Mouse (Mus musculus) WW6 (cell line): ENCODE measurements around the gene Pomgnt2.

Source experiments
- DNase-seq: peaks from one replicate; pipeline ENCODE4 v3.0.0-alpha.2; 2013; ENCODE audit warnings: low read depth, low spot score

Gene Pomgnt2

GRCm38 (mm10) chr9:122013629-122014028 lies 16.7 kb upstream of the Pomgnt2 start:
- DNase-seq = no peak

GRCm38 (mm10) chr9:122012816-122013215 lies 15.9 kb upstream of the Pomgnt2 start:
- no peak for DNase-seq

- DNase-seq = no peak
Measured at GRCm38 (mm10) chr9:122010751-122011150, 13.8 kb upstream of the Pomgnt2 start.

GRCm38 (mm10) chr9:122008876-122009275 lies 12.0 kb upstream of the Pomgnt2 start:
- DNase-seq = no peak

GRCm38 (mm10) chr9:122006609-122007008 lies 9.7 kb upstream of the Pomgnt2 start:
- no peak for DNase-seq

- no peak for DNase-seq
Measured at GRCm38 (mm10) chr9:122006175-122006574, 9.3 kb upstream of the Pomgnt2 start.

- no peak for DNase-seq
Measured at GRCm38 (mm10) chr9:121997978-121998377, 1.1 kb upstream of the Pomgnt2 start.

GRCm38 (mm10) chr9:121995508-121996131 lies 1.3 kb downstream of the Pomgnt2 start:
- no peak for DNase-seq

- no peak for DNase-seq
Measured at GRCm38 (mm10) chr9:121995077-121995476, 1.8 kb downstream of the Pomgnt2 start.

GRCm38 (mm10) chr9:121993047-121993446 lies 3.9 kb downstream of the Pomgnt2 start:
- no peak for DNase-seq

- no peak for DNase-seq
Measured at GRCm38 (mm10) chr9:121991041-121991440, 5.9 kb downstream of the Pomgnt2 start.

- DNase-seq = no peak
Measured at GRCm38 (mm10) chr9:121989536-121989935, 7.4 kb downstream of the Pomgnt2 start.

GRCm38 (mm10) chr9:121988910-121989309 lies 8.0 kb downstream of the Pomgnt2 start:
- no peak for DNase-seq

GRCm38 (mm10) chr9:121984465-121985461 lies 12.1 kb downstream of the Pomgnt2 start:
- DNase-seq = no peak

- DNase-seq = no peak
Measured at GRCm38 (mm10) chr9:121983504-121983903, 13.4 kb downstream of the Pomgnt2 start.

- no peak for DNase-seq
Measured at GRCm38 (mm10) chr9:121982665-121983064, 14.2 kb downstream of the Pomgnt2 start.

GRCm38 (mm10) chr9:121982214-121982613 lies 14.7 kb downstream of the Pomgnt2 start:
- DNase-seq = no peak

GRCm38 (mm10) chr9:121981466-121982105 lies 15.3 kb downstream of the Pomgnt2 start:
- no peak for DNase-seq

GRCm38 (mm10) chr9:121981046-121981445 lies 15.9 kb downstream of the Pomgnt2 start:
- DNase-seq = no peak

- no peak for DNase-seq
Measured at GRCm38 (mm10) chr9:121975321-121975720, 21.6 kb downstream of the Pomgnt2 start.

GRCm38 (mm10) chr9:121974141-121974986 lies 22.5 kb downstream of the Pomgnt2 start:
- DNase-seq = no peak
